Mouse (Mus musculus) frontal cortex, postnatal 14 days (tissue): ENCODE results near the gene Hoxd9.

Experiments used
- DNase-seq, 2 experiments: peaks; one replicate each; pipeline ENCODE4 v3.0.0; 2022; ENCODE audit warnings: low spot score in 2 of 2

Gene Hoxd9

DNA sequence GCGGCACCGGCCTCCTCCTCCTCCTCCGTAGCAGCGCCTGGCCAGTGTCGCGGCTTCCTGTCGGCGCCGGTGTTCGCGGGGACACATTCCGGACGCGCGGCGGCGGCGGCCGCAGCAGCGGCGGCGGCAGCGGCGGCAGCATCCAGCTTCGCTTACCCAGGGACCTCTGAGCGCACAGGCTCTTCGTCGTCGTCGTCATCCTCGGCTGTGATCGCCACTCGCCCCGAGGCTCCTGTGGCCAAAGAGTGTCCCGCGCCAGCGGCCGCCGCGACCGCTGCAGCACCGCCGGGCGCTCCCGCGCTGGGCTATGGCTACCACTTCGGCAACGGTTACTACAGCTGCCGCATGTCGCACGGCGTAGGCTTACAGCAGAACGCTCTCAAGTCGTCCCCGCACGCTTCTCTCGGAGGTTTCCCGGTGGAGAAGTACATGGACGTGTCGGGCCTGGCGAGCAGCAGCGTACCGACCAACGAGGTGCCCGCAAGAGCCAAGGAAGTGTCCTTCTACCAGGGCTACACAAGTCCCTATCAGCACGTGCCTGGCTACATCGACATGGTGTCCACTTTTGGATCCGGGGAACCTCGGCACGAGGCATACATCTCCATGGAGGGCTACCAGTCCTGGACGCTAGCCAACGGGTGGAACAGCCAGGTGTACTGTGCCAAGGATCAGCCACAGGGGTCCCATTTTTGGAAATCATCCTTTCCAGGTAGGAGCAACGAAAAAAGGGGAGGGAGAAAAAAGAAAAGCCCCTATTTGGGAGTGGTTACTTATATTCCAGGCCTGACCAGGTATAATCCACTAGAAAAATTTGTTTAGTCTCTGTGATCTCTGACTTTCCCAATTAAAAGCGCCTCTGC is 28.9 kb upstream of the Hoxd9 start:
- no peak for DNase-seq

DNA sequence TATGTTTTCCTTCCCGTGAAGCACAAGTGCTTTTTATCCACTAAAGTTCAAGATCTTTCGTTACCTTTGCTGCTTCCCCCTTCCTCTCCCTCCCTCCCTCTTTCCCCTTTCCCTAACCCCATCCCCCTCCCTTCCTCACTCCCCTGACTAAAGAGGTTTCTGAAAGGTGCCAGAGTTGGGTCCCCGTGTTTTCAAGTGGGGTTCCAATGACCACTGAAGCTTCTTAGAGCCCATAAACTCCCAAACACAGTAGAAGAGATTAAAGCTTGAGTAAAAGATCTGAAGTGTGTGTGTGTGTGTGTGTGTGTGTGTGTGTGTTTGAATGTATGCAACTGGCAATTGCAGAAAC is 28.3 kb upstream of the Hoxd9 start:
- DNase-seq, result no peak

DNA sequence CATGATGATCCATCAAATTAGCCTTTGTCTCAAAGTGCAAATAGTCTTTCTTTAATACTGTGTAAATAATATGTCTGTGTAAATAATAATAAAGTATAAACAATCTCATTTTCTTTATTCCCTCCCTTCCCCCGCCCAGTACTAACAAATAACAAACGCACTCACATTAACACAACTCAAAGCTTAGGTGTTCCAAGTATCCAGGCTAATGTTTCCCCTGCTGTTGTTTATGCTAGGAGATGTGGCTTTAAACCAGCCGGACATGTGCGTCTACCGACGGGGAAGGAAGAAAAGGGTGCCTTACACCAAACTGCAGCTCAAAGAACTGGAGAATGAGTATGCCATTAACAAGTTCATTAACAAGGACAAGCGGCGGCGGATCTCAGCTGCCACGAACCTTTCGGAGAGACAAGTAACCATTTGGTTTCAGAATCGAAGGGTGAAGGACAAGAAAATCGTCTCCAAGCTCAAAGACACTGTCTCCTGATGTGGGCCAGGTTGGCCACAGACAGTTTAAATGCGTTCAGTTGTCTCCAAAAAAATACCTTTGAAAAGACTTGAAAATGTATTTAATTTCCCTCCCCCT is 27.8 kb upstream of the Hoxd9 start:
- no peak for DNase-seq

DNA sequence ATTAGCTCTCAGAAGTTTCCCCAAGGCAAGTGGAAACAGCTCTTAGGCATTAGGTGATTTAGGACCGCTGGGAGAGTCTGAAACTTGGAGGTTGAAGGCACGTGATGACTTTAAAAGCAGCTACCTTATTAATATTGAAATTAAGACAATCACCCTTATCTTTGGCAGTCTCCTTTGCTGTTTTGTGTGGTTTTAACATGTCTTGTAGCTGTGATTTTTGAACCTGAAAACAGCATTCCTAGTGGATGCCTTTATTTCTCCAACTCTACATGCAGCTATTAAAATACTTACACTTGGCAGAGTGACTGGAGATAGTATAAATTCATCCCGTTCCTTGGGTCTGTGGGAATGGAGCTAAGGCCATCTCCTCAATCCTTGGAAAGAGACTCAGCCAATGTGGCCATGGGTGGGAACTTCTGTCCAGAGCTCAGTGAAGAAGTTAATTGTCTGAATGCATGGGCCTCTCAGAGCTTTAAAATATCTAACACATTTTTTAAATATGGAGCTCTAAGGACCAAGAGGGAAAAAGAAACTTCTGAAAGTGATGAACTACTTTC is 26.8 kb upstream of the Hoxd9 start:
- no peak for DNase-seq

DNA sequence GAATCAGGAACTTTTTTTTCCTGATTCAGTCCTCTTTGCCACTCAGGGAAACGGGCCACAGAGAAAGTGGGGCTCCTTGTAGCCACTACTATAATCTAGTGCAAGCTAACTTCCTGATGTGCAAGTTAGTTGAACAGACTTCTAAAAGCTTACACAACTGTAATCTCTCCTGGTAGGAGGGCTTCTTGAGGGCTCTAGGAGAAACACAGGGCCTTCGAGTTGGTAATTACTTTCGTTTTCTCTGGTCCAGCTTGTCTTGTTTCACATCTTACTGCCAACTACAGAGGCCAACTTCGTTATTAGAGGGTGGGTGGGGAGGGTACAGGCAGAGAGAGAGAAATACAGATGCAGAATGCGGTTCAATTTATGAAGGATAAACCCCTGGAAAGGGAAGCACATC is 25.7 kb upstream of the Hoxd9 start:
- DNase-seq, result no peak

DNA sequence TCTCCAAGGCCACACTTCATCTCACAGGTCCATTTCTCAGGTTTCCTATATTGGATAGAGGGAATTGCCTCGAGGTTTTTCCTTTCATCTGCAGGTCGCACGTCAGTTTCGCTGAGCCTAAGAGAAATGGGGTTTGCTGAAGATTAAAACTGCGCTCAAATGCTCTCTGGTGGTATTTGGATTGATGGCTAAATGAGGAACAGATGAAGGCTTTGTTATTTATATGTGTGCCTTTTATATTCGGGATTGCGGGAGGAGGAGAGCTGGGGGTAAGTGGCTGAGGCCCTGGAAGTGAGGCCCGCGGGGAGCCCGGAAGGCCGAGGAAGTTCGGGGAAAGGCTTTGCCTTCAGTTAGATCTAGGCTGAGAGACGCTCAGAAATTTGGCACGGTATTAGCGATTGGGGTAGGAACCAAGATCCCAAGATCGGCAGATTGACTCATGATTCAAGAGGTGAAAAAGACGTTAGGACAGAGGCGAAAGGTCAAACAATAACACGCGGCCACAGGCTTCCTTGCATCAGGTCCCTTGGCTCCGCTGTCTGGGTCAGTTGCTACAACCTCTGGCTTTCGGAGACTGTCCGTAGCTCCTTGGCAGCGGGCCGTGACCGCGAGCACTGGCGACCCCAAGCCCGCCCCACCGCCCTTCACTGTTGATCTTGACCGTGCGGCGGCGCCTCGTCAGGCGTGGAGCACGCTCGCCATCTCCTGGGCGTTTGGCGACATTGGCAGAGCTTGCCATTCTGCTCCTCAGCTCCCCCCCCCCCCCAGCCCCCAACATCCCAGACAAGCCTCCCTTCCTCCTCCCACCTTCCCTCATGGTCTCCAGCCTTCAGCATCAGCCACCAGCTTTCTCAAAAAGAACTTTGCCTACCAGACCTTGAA is 24.8 kb upstream of the Hoxd9 start:
- DNase-seq, result no peak

DNA sequence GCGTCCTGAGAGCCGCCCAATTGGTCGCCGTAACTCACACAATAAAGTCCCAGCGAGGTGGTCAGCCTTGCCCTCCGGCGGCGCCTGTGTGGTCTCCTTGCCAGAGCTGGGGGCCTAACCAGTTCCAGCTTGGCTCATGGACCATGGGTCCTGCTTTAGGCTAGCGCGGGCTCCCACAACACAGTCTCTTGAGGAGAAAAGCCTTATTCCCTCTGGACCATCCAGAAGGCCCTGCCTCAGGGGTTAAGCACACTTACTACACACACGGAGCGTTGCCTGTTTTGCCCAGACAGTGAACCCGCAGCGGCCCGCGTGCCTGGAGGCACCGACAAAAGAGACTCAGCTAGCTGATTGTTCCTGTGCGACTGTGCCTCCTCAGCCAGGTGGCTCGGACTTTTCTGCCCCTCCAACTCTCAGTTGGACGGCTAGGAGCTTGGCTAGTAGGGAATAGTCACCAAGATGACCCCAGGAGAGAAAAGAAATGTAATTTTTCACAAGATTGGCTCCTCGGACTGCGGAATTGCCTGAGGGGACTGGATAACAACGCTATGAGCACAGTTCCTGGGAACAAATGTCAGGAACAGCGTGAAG is 23.6 kb upstream of the Hoxd9 start:
- DNase-seq, result no peak

DNA sequence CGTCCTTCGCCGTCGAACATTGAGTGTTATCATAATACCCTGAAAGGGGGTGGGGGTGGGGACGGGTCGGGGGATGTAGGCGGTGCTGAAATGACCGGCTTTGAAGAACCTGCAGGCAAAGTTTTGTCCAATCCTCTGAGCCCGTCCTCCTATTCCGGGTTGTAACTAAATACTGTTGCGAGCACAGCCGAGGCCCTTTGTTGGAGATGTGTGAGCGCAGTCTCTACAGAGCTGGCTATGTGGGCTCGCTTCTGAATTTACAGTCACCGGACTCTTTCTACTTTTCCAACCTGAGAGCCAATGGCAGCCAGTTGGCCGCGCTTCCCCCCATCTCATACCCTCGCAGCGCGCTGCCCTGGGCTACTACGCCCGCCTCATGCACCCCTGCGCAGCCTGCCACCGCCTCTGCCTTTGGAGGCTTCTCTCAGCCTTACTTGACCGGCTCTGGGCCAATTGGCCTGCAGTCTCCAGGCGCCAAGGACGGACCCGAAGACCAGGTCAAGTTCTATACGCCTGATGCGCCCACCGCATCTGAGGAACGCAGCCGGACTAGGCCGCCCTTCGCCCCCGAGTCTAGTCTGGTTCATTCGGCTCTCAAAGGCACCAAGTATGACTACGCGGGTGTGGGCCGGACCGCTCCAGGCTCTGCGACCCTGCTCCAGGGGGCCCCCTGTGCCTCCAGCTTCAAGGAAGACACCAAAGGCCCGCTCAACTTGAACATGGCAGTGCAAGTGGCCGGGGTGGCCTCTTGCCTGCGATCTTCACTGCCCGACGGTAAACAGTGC is 22.5 kb upstream of the Hoxd9 start, which contains the start of gene Hoxd12:
Gene Hoxd12 (plus strand): TSS at position 133 of the 785 bp plus-strand sequence.
- no peak for DNase-seq

DNA sequence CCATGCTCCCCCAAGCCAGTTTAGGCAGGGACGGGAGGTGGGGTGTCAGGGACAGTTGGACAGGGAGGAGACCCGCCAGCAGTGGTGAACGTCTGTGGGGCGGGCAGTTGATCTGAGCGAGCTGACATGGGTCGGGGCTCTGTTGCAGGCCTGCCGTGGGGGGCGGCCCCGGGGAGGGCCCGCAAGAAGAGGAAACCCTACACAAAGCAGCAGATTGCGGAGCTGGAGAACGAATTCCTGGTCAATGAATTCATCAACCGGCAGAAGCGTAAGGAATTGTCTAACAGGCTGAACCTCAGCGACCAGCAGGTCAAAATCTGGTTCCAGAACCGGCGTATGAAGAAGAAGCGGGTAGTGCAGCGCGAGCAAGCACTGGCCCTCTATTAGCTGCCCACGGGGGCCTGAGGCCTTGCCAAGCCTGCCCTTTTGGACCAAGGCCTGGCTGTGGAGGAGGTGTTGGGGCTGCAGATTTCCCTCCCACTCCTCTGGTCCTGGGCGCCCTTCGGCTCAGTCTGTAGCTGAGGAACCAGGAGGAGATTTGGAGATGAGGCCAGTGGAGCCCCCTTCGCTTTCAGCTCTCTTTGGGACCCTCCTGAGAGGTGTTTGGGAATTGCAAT is 21.8 kb upstream of the Hoxd9 start:
- DNase-seq, result no peak

DNA sequence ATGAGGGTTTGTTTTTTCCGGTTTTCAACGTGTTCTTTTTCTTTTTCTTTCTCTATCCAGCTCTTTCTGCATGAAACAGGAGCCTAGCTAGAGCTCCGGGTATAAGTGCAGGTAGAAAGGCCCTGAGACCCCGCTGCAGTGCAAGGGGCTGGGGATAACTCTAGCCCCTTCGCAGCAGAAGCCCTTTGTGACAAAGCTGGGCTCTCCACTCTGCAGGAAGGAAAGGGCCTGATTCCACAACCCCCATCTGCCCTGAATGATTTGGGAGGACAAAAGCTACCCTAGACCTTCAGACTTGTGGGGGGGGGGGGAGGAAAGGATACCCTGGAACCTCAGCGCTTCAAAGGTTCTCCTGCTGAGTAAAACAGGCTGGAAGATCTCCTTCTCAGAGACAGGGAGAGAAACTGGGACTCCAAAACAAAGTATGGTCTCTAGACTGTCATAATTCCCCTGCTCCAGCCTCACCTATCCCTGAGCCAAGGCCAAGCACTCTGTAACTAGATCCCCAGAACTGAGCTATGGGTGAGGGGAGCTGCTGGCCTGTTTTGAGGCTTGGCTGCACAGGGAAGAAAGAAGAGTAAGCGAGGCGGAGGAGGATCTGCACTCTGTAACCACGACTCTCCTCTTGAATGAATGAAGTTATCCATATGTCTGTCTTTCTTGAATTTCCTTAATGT is 21.0 kb upstream of the Hoxd9 start:
- no peak for DNase-seq

DNA sequence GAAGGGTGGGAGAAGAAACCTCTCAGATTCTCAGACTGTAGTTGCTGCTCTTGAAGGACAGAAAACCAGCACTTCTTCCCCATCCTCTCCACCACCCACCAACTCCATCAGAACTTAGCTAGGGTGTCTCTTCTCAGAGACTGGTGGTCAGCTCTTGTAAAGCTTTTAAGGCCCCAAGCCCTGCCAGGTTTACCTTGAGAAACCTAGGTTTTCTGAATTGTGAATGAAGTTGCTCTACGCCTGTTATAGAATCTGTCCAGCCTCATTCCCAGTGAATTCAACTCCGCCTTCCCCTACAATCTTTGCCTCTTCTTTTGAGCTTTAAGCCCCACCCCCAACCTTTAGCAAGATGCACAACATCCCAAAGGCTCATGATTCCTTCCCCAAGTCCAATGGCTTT is 20.4 kb upstream of the Hoxd9 start:
- no peak for DNase-seq

DNA sequence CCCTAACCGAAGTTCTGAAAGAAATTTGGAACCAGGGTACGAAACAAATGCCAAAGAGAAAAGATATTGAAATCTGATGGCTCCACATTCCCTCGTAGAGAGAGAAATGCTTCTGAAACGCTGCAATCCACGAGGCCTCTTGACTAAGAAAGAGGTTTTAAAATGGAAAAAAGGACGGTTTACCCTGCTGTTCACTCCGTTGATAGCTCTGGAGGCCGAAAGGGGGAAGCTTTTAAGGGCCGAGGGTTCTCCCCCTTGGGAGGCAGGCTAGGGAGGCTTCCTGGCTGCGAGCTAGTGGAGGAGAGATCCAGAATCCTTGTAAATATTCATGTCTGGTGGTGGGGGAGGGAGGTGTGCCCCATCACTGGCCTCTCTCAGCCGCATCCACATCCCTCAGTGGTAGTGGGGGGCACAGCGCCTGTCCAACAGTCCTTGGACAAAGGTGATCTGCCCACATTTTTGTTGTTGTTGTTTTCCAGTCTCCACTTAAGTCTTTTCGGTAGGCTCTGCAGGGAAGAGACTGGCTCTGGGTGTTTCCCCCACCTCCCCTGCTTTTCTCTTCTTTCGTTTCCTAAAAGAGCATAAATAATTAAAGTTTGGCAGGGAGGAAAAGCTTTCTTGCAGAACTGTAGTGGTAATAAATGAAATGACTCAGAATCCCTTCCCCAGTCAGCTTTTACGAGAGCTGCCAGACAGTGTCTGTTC is 18.5 kb upstream of the Hoxd9 start, which contains the start of gene Hoxd11:
Gene Hoxd11 (plus strand): TSS at position 667 of the 705 bp plus-strand sequence.
- DNase-seq, result no peak

DNA sequence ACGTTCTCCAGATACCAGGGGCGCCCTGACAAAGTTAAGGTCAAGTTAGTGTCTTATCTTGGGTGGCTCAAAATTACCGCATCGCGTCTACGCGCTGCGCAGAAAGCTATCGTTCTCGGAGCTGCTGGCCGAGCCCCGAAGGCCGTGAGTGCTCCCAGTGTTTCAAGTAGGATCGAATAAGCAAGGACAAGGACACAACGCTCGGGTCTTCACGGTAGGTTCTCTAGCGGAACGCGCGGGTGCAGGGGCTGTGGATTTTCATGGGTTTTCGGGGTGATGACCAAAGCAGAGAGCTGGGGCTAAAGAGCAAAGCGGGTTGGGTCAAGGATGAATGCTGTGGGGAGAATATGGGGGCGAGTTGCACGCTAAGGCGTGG is 17.9 kb upstream of the Hoxd9 start:
- DNase-seq, result no peak

DNA sequence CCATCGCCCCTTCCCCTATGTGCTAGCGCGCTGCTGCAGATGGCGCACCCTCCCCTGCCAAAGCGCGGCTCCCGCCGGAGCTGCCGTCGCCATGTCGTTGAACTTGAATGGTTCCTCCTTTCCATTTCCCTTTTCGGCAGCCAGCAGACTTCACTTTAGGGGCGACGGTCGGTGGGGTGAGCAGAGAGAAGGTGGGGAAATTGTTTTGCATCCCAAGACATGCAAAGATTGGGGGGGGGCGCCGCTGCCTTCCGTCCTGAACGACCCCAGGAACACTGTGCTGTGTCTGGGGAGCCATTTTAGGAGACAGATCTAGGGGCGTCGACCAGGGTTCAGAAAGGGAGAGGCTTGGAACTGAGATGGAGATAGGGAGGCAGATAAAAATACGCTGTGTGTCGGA is 17.5 kb upstream of the Hoxd9 start:
- DNase-seq, result no peak

DNA sequence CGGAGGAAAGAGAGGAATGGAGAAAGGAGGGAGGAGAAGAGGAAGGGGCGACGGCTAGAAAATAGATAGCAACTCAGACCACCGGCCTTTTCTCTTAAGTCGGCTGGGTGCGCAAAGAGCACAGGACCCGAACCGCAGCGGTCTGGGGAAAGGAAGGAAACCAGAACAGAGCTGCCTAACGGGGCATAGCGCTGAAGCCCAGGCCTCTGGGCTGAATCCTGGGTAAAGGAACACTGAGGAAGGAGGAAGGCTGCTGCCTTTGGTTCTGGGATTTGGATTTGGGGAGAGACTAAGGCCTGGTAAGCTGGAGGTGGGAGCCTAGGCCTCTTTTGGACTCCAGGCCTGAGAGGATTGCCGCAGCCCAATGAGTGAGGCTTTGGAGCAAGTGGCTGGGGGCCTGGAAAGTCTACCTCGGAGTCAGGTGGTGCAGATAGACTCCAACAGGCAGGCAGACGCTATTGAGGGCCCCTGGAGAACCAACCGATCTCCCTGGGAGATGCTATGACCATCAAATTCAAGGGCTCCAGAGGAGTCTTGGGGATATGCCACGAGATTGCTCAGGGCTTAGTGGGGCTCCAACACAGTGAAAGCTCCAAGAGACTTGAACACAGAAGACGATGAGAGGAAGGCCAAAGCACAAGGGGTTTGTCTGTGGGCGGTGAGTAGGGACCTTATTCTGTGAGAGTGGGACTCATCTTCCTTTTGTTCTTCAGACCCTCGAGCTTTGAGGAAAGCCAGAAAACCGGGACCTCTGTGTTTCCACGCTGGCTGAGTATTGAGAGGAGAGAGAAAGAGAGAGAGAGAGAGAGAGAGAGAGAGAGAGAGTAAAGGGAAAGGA is 16.7 kb upstream of the Hoxd9 start:
- DNase-seq, result no peak

DNA sequence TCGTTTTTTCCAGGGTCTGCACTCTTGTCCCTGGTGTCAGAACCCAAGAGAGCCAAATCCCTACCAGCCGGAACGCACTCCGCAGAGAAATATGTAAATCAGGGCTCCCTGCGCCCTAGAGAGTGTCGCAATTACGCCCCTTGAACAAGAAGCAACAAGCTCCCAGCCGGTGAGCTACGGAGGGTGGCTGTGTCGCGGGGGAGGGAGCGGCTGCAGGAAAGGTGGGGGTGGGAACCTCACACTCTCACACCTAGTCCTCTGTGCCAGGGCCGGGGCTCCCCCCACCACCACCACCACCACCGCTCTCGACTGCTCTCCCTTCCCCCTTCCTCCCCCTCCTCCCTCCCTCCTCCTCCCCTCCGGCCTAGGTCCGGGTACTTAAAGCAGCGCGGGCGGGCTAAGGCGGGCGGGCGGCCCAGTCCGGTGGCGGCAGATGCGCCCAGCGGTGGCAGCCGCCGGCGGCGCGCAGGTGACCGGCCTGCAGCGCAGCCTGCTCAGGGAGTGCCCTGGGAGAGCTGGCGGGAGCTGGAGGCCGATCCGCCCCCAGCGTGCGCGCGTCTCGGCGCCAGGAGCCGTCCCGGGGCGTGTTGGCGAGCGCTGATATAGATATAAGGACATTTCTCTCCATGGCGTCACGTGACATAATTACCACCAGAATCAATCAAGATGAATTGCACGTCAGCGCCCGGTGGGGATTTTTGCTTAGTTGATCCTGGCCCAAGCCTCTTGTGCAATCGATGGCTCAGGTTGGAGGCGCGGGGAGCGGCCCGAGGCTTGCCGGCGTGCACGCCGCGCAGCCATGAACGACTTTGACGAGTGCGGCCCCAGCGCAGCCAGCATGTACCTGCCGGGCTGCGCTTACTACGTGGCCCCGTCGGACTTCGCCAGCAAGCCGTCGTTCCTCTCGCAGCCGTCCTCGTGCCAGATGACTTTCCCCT is 15.7 kb upstream of the Hoxd9 start:
- DNase-seq, result no peak

DNA sequence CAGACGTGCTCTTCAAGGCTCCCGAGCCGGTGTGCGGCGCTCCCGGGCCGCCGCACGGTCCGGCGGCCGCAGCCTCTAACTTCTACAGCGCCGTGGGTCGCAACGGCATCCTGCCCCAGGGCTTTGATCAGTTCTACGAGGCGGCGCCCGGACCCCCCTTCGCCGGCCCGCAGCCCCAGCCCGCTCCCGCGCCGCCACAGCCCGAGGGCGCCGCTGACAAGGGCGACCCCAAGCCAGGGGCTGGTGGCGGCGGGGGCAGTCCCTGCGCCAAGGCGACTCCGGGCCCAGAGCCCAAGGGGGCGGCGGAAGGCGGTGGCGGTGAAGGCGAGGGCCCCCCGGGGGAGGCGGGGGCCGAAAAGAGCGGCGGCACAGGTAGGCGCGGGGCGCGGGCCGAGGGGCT is 14.7 kb upstream of the Hoxd9 start:
- DNase-seq, result no peak
